Mouse (Mus musculus) erythroblast, embryonic 14.5 days (primary cell): ENCODE results near the gene Cdk5. TPM values are rescaled to one million over a fixed set of nuclear protein-coding genes. Genes with fewer than 3 reads are reported as not detected.

Experiments used
- H3K27me3 ChIP-seq: 2 replicates; pipeline ENCODE4 v1.6.1; 2012; ENCODE audit warnings: inconsistent platforms; ENCODE audit not compliant: control insufficient read depth
- H3K36me3 ChIP-seq: 2 replicates; pipeline ENCODE4 v1.6.1; 2012; ENCODE audit warnings: mild to moderate bottlenecking, inconsistent platforms; ENCODE audit not compliant: control insufficient read depth
- H3K4me1 ChIP-seq: 2 replicates; pipeline ENCODE4 v1.6.1; 2012; ENCODE audit warnings: inconsistent platforms; ENCODE audit not compliant: control insufficient read depth
- H3K4me3 ChIP-seq: replicated peaks from 2 replicates; pipeline ENCODE3; 2012; ENCODE audit warnings: moderate library complexity, mild to moderate bottlenecking, inconsistent platforms
- H3K9me3 ChIP-seq: 2 replicates; pipeline ENCODE4 v1.6.1; 2012; ENCODE audit warnings: low read length, inconsistent platforms, mixed read lengths; ENCODE audit not compliant: control insufficient read depth
- GATA1 ChIP-seq: IDR thresholded peaks from 2 replicates; pipeline ENCODE4 v1.6.1; 2012; ENCODE audit warnings: low read length, inconsistent platforms, mixed read lengths
- TAL1 ChIP-seq: IDR thresholded peaks from 3 replicates; pipeline ENCODE4 v1.6.1; 2012; ENCODE audit warnings: low read length, inconsistent platforms, mixed read lengths
- polyA plus RNA-seq: library from polyadenylated mRNA; stranded (reverse); fragments of >175 nt; gene quantifications from 2 replicates; pipeline ENCODE4 v1.2.3, GENCODE M21; 2012

Cdk5 gene
- polyA plus RNA-seq, 1 experiment: 0.67 TPM

- H3K36me3 ChIP-seq: no peaks in the 10 kb centered on the region
- no peak overlapping the region for H3K4me3 ChIP-seq
- H3K9me3 ChIP-seq: no peaks in the 10 kb centered on the region
- peaks cover 48% of the 10 kb centered on the region for H3K4me1 ChIP-seq
- TF ChIP-seq TAL1: no peak
- no peak for TF ChIP-seq GATA1
- H3K27me3 ChIP-seq: peaks cover 44% of the 10 kb centered on the region
These were observed 38.0 kb downstream of the Cdk5 start for GRCm38 (mm10) chr5:24385374-24385773.

DNA sequence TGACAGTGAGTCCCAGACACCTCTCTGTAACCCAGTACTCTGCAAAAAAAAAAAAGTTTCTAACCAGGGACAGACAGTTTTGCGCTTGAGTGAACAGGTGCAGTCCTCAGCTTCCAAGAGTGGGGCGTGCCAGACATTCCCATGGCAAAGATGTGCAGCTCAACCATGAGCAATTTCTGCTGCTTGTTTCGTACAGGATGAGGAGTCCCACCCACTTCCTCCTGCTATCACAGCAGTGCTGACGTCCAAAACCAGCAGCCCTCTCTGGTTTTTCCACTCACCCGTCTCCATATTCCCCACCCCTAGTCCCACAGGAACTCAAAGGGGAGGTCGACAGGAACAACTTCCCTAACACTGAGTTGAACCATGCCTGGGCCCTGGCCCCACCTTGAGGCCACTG lies 38.9 kb downstream of the Cdk5 start:
- Histone ChIP-seq H3K9me3 (no peaks in the 10 kb centered on the region), H3K36me3 (no peaks in the 10 kb centered on the region), H3K27me3 (peaks cover 42% of the 10 kb centered on the region), H3K4me3 (no peak overlapping the region), H3K4me1 (peaks cover 45% of the 10 kb centered on the region)
- TF ChIP-seq GATA1 (no peak), TAL1 (no peak)

- H3K36me3 ChIP-seq: no peaks in the 10 kb centered on the region
- H3K4me1 ChIP-seq: peaks cover 39% of the 10 kb centered on the region
- TF ChIP-seq TAL1 (no peak), GATA1 (no peak)
- H3K27me3 ChIP-seq: peaks cover 32% of the 10 kb centered on the region
- no peaks in the 10 kb centered on the region for H3K9me3 ChIP-seq
- H3K4me3 ChIP-seq: peak overlapping the region; percentile 66
These were observed 40.1 kb downstream of the Cdk5 start for GRCm38 (mm10) chr5:24383026-24383859.

DNA sequence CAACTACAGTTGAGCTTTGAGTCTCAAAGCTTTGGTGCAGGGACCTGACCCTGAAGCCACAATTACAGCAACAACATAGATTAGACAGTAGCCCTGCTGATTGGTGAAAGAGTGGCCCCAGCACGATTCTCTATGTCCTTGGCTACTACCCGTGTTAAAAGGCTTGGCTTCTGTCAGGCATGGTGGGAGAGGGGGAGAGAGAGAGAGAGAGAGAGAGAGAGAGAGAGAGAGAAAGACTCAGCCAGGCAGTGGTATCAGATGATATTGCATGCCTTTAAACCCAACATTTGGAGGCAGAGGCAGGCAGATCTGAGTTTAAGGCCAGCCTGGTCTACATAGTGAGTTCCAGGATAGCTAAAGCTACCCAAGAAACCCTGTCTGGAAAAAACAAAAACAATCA lies 41.3 kb downstream of the Cdk5 start:
- Histone ChIP-seq H3K27me3 (peaks cover 20% of the 10 kb centered on the region), H3K36me3 (no peaks in the 10 kb centered on the region), H3K4me1 (peaks cover 28% of the 10 kb centered on the region), H3K9me3 (no peaks in the 10 kb centered on the region), H3K4me3 (no peak overlapping the region)
- no peak for TF ChIP-seq GATA1

DNA sequence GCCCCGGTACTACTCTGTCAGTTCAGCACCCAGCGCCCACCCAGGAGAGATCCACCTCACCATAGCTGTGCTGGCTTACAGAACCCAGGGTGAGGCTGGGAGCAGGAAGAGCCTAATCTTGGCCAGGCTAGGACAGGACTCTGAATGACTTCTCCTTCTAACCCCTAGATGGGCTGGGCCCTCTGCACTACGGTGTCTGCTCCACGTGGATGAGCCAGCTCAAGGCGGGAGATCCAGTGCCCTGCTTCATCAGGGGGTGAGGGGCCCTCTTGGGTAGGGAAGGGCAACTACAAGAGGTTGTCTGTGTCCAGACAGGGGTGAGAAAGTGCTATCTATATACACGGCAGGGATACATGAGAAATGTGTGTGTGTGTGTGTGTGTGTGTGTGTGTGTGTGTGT lies 41.8 kb downstream of the Cdk5 start:
- Histone ChIP-seq H3K4me1 (peaks cover 28% of the 10 kb centered on the region), H3K27me3 (peaks cover 15% of the 10 kb centered on the region)

GRCm38 (mm10) chr5:24380499-24380898 lies 42.8 kb downstream of the Cdk5 start:
- no peak for TF ChIP-seq TAL1
- TF ChIP-seq GATA1: no peak
- Histone ChIP-seq H3K9me3 (no peaks in the 10 kb centered on the region), H3K36me3 (no peaks in the 10 kb centered on the region), H3K27me3 (peaks cover 5% of the 10 kb centered on the region), H3K4me1 (peaks cover 28% of the 10 kb centered on the region), H3K4me3 (no peak overlapping the region)

More for the DNA sequence above, 41.8 kb downstream of the Cdk5 start:
- no peaks in the 10 kb centered on the region for H3K9me3 ChIP-seq
- no peaks in the 10 kb centered on the region for H3K36me3 ChIP-seq
- no peak overlapping the region for H3K4me3 ChIP-seq
- TF ChIP-seq GATA1 (no peak), TAL1 (no peak)

DNA sequence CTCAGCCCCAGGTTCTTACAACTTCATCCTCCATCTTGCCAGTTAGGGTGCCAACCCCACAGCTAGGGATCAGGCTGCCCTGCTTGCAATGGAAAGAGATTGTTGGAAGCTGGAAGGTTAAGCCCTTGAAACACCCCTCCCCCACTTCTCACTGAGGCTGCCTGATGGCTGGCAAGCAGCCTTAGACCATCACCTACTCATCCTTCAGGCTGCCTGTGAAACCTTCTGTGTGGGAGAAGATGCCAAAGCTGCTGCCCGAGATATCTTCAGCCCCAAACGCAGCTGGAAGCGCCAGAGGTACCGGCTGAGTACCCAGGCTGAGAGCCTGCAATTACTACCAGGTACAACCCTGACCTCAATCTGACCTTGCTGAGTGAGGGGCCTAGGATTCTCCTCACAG lies 43.8 kb downstream of the Cdk5 start:
- no peak for TF ChIP-seq GATA1
- no peak for TF ChIP-seq TAL1
- no peak overlapping the region for H3K4me3 ChIP-seq
- no peaks in the 10 kb centered on the region for H3K9me3 ChIP-seq
- no peaks in the 10 kb centered on the region for H3K36me3 ChIP-seq
- peaks cover 22% of the 10 kb centered on the region for H3K4me1 ChIP-seq
- peaks cover 2% of the 10 kb centered on the region; the same call in 1 of the 2 replicates for H3K27me3 ChIP-seq

- TF ChIP-seq GATA1 (no peak), TAL1 (no peak)
- H3K4me1 ChIP-seq: peaks cover 14% of the 10 kb centered on the region
- H3K9me3 ChIP-seq: no peaks in the 10 kb centered on the region
- H3K4me3 ChIP-seq: no peak overlapping the region
- H3K27me3 ChIP-seq: peaks cover 2% of the 10 kb centered on the region; the same call in 1 of the 2 replicates
- H3K36me3 ChIP-seq: no peaks in the 10 kb centered on the region
These were observed 44.6 kb downstream of the Cdk5 start for GRCm38 (mm10) chr5:24378700-24379099.

- Histone ChIP-seq H3K27me3 (no peaks in the 10 kb centered on the region; the same call in 1 of the 2 replicates), H3K4me3 (no peak overlapping the region), H3K36me3 (no peaks in the 10 kb centered on the region), H3K9me3 (no peaks in the 10 kb centered on the region), H3K4me1 (no peaks in the 10 kb centered on the region)
- no peak for TF ChIP-seq TAL1
- no peak for TF ChIP-seq GATA1
These were observed 48.5 kb downstream of the Cdk5 start for GRCm38 (mm10) chr5:24374666-24375328.
